Mouse (Mus musculus) right cerebral cortex, adult 18-20 months (tissue): ENCODE measurements around the gene Idh2.

Experiments
- DNase-seq: peaks from one replicate; pipeline ENCODE4 v3.0.0; 2022; ENCODE audit warnings: mixed read lengths

Gene Idh2

DNA sequence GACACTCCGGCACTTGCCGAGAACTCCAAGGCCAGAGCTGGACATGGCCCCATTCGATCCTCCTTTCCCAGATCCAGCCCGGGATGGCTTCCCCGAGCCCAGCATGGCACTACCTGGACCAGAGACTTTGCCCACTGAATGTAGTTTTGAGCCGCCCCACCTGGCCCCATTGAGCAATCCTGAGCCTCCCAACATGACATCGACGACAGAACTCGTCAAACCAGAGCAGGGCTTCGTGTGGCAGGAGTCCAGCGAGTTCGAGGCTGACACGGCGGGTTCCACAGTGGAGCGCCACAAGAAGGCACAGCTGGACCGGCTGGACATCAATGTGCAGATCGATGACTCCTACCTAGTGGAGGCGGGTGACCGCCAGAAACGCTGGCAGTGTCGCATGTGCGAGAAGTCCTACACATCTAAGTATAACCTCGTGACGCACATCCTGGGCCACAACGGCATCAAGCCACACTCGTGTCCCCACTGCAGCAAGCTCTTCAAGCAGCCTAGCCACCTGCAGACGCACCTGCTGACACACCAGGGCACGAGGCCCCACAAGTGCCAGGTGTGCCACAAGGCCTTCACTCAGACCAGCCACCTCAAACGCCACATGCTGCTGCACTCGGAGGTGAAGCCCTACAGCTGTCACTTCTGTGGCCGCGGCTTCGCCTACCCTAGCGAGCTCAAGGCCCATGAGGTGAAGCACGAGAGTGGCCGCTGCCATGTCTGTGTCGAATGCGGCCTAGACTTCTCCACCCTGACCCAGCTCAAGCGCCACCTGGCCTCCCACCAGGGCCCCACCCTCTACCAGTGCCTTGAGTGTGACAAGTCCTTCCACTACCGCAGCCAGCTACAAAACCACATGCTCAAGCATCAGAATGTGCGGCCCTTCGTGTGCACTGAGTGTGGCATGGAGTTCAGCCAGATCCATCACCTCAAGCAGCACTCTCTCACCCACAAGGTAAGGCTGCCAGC lies 33.3 kb downstream of the Idh2 start:
- DNase-seq = no peak

DNA sequence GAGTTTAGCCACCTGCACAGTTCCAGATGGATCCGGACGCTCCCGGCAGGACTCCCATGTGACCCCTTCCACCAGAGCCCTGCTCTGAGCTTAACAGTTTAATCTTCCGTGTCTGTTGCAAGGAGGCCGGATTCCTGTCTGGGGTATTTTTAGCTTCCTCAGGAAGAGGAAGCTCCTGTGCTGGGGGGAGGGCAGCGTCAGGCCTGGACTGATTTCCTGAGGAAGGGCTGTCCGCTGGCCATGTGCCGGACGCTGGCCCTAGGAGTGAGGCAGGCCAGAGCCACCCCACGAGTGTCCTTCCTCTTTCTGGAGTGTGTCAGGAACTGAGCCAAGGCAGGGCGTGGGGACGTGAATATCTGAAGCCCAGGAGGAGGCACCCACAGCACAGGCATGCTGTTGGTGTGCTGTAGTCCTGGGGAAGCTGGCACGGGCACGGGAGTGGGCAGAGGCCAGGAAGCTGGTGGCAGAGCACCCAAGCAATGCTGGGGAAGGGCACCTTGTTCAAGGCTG lies 36.3 kb downstream of the Idh2 start:
- peak; percentile 54 for DNase-seq

DNA sequence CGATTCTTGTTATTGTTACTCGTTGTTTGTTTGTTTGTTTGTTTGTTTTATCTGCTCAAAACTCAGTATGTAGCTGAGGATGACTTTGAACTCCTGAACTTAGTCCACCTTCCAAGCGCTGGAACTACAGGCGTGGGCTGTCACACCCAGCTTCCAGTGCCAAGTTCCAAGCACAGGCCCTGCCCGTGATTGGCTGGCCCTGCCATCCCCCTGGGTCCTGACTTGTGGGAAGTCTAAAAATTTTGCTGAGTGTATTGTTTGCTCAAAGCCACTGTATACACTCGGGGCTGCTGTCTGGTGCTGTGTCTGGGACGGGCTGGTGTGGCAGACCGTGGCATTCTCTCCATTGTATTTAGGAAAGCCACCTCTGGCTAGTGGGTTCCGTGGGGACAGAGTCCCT lies 37.4 kb downstream of the Idh2 start:
- DNase-seq = no peak

DNA sequence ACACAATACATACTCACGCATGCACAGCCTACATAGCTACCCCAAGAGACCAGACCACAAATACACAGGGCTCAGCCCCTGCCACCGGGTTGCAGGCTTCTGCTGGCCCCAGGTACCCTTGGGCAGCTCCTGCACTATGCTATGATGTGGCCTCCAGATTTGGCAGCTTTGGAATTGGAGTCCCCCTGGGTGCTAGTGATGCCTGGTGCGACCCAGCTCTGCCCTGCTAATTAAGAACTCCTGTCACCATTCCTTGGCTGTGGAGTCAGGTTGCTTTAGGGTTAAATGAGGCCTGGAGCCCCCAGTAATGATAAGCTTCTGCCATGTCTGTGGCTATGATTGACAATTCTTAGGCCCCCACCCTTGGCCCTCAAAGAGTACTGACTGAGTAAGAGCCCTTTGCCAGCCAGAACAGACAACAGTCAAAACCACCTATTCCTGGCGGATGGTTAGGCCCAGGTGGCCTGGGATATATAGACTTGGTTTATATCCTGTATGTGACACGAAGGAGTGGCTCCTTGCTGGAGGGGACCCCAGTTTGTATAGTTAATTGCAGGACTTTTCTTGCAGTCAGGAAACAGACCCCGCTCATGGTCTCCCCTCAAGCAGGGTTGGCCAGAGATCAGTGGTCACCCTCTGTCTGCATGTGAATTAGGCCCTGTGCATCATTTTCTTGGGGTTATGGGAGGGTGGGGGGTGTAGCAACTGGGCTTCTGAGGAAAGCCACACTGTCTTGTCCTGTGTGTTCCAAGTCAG lies 38.1 kb downstream of the Idh2 start:
- no peak for DNase-seq

DNA sequence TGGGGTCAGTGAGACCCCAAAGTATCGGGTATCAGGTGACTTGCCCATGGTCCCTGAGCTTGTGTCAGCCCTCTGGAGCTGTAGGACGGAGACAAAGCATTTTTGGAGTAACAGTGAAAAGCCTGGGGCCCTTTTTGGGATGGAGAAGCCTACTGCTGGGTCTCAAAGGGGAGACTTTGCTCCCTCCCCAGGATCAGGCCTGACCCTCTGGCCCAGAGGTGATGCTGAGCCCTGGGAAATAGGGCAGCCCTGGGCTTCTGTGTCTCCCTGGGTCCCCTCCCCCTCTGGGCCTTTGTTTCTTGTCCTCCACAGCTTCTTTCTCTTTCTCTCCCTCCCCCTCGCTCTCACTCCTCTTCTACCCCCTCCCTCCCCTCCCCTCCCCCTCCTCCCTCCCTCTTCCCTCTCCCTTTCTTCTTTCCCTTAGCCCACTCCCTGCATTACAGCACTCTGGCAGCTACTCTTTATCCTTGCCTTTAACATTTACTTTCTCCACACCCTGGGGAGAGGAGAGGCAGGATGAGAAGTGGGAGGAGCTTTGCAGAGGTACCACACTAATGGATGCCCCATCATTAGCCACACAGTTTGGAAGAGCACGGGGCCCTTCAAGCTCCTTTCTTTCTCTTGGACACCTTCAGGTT lies 39.1 kb downstream of the Idh2 start:
- DNase-seq = no peak

DNA sequence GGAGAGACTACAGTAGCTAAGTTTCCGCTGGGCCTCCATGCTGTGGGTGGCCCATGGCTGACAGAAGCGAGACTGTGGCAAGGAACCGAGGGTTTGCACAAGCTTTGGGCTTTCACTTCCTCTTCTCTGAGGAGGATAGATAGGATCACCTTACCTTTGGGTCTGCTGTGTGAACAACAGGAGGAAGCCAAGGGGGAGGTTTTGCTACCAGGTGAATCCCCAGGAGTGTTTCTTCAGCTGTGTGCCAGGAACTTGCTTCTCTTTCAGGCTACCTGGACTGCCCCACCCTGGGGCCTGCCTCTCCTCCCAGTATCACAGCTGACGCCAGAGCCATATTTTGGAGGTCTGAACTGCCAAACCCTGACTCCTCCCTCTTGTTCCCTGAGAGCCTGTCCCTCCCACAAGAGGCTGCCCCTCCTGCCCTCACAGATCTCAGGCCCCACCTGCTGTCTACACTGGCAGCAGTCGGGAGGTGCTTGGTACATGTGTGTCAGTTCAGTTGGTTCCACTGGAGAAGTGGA lies 40.2 kb downstream of the Idh2 start:
- DNase-seq = no peak

DNA sequence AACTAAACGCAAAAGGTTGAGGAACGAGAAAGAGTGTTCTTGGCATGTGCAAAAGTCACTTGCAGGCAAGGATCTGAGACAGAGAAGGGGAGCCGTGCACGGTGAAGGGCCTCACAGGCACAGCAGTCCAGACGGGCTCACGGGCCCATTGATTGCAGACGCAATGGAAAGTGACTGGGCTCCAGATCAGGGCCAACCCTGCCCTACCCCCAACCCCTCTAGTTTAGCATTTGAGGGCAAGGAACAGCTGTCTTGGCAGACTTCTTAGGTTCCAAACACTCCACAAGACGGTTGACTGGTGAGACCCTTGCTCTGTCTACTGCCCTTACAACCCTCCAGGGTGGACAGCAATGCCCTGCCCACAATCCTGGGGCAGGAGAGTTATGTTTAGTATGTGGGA lies 41.7 kb downstream of the Idh2 start:
- no peak for DNase-seq

DNA sequence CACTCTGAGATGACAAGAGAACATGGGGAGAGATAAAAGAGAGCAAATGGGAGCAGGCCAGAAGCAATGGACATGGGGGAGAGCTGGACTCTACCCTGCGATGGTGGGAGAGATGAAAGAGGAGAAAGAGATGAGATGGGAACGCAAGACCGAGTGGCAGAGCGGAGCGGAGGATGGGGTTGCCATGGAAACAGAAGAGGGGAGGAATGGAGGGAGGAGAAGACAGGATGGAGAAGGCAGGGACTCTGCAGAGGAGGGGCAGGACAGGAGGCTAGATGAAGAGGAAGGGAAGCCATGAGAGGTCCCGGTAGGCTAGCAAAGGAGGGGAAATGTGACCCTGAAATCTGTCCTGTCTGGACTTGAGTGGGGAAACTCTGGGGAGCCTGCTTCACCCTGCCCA lies 42.9 kb downstream of the Idh2 start:
- peak; percentile 84 for DNase-seq

DNA sequence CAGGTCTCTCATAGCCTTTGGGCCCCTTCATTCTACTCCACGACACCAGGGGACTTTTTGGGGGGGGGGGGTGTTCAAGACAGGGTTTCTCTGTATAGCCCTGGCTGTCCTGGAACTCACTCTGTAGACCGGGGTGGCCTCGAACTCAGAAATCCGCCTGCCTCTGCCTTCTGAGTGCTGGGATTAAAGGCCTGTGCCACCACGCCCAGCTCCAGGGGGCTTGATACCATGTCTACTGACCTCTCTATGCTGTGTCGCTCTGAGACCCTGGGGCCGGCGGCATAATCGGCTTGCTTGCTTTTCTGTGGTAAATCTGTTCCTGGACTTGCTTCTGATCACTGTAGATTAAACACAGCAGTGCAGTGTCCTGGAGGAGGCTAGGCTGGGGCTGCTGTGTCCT lies 44.0 kb downstream of the Idh2 start:
- no peak for DNase-seq

DNA sequence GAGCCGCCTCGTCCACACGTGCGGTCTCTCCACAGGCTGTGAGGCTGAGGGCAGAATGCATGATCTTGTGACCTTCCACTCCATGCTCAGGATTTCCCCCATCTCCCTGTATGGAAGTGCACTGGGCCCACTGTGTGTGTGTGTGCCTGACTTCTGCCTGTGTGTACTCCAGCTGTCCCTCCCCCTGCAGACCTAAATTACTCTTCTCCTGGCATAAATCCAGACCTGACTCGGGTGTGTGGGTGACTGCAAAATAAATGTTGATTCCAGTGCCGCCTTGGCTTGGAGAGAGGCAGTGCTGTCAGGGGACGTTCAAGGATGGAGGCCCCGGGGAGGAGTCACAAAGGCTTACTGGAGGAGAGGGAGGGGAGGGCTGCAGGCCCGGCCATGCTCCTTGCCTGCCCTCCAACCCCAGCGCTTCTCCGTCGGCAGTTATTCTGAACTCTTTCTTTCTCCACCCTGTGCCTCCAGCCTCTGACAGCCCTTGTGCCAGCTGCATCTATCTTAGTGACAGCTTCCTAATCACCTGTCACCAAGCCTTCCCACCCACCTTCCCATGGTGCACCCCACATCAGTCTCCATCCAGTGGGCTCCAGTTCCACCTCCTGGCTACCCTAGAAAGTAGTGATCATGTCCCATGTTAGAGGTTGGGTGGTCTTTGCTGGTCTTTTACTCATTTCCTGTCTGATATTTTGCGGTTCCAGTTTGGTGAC lies 45.4 kb downstream of the Idh2 start:
- peak; percentile 80 for DNase-seq

DNA sequence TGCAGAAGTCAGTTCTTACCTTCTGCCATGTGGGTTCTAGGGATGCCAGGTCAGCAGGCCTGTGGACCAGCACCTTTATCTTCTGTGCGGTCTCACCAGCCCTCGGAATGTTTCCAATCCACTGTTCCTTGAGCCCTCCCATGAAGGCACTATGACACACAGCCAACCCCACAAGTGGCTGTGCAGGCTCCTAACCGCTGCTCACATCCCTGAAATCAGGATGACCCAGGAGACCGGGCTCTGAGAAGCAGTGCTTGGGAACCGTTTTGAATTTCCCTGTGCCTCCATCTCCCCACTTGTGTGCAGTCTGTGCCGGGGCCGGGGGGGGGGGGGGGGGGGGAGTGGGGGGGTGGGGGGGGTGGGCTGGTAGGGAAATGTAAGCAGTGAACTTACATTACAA lies 46.9 kb downstream of the Idh2 start:
- no peak for DNase-seq

DNA sequence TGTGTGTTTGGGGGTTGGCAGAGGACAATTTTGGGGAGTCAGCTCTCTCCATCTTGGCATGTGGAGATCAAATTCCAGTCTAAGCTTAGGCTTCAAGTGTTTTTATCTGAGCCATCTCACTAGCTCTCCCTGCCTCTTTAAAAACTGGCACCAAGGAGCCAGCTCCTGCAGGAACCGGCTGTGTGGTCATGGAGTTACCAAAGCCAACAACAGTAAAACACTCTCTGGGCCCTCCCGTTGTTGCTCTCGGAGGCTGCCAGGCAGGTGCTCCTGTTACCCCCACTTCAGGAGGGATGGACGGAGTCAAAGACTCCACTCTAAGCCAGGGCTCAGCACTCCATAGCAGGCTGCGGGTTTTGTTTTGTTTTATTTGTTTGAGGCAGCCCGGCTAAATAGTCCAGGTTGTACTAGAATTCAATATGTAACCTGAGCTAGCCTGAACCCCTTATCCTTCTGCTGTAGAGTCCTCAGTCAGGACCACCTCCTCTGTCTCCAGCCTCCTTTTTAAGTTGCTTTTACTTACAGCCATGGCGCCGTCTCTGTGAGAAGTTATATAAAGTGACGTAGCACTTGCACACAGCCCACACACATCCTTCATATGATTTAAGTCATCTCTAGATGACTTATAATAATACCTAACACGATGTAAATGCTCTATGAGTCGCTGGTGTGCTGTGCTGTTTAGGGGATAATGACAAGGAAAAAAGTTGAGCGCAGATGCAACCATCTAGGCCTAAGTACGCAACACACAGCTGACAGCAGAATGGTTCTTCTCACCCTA lies 48.3 kb downstream of the Idh2 start:
- no peak for DNase-seq

DNA sequence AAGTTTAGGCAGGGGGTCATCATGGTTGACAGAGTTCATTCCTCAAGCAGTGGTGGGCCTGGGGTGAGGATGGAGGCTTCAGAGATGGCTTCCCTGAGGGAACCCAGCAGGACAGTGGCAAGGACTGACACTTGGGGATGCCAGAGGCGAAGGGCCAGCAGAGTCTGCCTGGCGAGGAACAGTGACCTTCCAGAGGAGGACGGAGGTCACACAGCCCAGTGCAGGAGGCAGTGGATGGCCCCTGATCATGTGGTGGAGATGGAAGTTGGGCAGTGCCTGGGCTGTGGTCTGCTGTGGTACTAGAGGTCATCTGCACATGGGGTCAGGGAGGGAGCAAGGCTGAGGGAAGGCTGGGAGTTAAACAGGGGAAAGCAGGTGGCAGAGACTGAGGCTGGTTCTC lies 49.9 kb downstream of the Idh2 start:
- no peak for DNase-seq

DNA sequence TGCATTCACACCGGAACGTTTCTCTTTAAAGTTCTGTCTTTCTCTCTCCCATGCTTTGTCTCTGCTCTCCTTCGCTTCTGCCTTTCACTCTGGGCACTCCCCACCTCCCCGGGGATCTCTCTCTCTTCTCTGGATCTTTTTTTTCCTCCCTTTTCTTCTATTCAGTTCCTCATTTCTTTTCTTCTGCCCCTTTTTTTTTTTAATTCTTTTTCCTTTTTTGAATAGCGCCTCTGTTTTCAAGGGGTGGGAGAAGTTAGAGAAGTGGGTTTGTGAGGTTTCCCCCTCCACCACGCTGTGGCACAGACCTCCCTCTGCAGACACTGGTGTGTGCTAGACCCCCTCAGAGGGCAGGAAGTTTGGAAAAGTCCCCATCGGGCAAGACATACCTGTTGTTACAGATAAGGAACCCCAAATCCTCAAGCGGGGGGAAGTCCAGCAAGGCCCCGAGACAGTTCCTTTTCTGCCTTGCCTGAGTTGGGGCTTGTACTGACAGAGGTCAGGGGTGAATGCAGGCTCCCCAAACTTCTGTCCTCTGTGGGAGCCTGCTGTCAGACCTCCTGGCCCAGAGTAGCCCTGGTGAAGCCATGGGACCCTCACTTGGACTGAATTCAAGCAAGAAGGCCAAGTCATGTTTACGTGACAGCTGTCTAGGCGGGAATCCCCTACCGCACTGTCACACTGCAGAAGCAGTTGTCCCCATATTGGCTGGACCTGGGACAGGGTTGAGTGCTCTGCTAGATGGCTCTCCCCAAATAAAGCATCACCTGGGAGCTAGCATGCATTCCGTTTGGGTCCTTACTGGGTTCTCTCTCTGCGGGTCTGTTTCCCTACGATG lies 51.1 kb downstream of the Idh2 start:
- DNase-seq = no peak

DNA sequence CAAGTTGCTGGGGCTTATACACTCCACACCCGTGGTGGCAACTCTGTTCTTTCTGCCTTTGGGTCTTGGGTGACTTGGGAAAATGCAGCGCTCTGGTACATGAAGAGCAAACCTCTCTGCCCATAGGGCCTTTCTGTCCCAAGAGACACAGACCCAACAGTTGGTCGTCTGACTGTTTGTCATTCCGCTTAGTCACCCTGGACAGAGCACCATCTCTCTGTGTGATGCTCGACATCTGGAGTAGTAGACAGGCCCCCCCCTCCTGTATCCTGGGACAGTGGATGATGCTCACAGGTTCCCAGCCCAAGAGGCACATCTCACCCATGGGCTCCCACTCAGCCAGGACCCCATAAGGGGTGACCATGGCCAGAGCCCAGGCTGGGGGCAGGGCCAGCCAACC lies 51.9 kb downstream of the Idh2 start:
- no peak for DNase-seq

DNA sequence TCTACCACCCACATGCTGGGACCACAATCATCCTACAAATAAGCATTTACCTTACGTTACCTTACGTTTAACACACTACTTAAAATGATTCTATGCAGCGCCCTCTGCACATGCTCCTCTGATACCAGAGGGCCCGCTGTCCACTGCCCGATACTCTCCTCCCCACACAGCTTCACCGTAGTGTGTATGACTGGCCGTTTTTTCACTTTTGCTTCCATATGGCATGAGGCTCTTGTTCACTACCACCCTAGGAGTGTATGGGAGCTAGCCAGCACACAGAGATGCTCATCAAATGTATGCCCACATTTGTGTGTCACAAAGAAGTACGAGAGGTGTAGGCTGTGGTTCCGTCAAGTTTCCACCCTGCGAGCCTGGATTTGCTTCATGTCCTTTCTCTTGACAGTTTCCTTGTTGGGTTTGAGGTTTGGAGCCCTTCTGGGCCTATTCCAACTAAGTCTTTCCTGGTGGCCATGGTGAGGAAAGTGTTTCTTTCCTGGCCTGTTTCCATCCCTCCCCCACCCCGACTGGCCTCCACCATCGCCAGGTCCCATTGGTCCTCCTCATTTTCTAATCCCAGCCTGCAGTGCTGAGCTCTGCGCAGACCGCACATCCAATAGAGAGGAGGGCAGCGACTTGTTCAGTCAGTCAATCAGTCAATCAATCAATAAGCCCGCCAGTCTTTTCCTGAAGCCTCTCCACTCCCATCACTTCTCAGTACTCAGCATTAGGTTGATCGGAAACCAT lies 52.9 kb downstream of the Idh2 start:
- DNase-seq = no peak

DNA sequence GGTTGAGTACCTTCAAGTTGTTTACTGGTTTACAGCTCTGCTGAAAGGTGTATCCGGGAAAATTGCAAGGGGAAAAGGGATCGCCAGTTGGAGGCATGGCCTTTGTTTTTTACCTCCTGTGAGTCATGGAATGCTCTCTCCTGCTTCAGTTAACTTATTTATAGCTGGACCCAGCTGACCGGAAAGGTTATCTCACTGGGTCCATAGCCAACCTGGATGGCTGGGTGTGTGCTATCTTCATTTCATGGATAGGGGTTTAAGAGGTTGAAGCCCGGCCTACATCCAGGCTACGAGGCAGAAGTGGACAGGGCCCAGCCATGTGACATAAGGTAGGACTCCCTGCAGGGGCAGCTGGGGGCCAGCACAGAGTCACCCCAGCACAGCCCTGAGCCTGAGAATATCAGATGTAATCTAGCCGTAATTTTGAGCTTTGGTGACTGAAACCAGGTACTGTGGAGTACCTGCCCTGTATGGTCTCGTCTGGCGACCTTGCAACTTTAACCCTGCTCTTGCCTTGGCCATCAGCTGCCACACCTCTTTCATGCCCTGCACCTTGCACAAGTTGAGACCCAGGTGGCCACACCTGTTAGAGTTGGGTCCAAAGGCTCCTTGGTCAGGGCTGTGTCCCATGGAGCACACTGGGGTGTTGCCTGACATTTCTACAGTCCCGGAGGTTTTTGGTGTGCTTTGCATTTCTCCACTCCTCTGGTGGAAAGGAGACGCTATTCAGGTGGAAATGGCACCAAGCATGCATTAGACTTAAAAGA lies 55.0 kb downstream of the Idh2 start:
- no peak for DNase-seq

DNA sequence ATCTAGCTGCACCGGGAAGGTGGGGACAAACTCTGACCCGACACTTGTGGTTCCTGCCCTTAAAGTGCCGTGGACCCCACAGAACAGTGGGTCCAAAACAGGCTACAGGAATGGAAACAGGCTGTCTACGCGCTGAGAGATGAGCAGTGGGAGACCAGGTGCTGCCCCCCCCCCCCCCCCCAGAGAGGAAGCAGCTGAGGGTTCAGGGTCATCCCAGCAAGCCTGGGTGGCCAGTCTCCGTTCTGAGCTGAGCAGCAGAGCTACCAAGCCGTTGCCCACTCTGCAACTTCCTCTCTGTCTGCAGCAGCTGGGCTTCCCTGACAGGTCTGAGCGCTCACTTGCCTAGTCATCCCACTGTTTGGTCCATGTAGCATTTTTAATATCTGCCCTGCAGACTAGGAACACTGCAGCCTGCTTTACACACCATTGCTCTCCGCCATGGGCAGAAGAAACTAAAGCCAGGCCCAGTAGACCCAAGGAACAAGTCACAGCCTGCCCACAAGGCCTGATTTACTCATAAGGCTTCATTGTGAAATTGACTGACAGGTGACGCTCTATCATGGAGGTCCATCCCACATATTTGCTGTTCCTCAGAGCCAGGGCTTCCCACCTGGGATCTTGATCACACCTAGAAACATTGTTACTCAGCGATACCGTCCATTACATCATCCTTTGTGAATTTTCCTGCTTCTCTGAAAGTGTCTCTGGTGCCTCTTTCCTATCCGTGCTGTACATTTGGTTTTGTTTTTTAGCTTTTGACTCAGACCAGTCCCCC lies 55.9 kb downstream of the Idh2 start:
- DNase-seq = no peak
